Mouse (Mus musculus) kidney, postnatal 0 days (tissue): ENCODE results near the gene Fam83g. TPM values are rescaled to one million over a fixed set of nuclear protein-coding genes. Genes with fewer than 3 reads are reported as not detected.
"Not testable (repeated sequence)": the region's sequence is repeated elsewhere in the genome, so short reads cannot be mapped to it uniquely, and the experiment has no call there.

Experiments
- ATAC-seq: fragments of 200-750 bp; cut with Nextera tagmentation; replicated peaks from 2 replicates; pipeline ENCODE4 v1.8.0; 2017; ENCODE audit warnings: low read depth, moderate number of reproducible peaks, moderate TSS enrichment, moderate library complexity; ENCODE audit not compliant: low FRiP score
- DNase-seq: peaks from one replicate; pipeline ENCODE4 v3.0.0-alpha.2; 2016; ENCODE audit warnings: low spot score
- H3K27ac ChIP-seq: fragments of 300-500 bp; sonication (generic); 2 replicates; pipeline ENCODE4 v1.5.1; 2014; ENCODE audit warnings: mild to moderate bottlenecking
- H3K27me3 ChIP-seq: fragments of 300-500 bp; sonication (generic); 2 replicates; pipeline ENCODE4 v1.6.1; 2014; ENCODE audit warnings: low read length, mixed read lengths; ENCODE audit not compliant: insufficient read depth
- H3K36me3 ChIP-seq: fragments of 300-500 bp; sonication (generic); 2 replicates; pipeline ENCODE4 v1.6.1; 2014; ENCODE audit warnings: low read length, mixed read lengths; ENCODE audit not compliant: insufficient read depth
- H3K4me1 ChIP-seq: fragments of 300-500 bp; sonication (generic); replicated peaks from 2 replicates; pipeline ENCODE4 v1.6.1; 2014; ENCODE audit warnings: antibody characterized with exemption, low read length, mixed read lengths; ENCODE audit not compliant: insufficient read depth
- H3K4me2 ChIP-seq: fragments of 300-500 bp; sonication (generic); 2 replicates; pipeline ENCODE4 v1.6.1; 2014; ENCODE audit warnings: mild to moderate bottlenecking, low read length, moderate library complexity, mixed read lengths
- H3K4me3 ChIP-seq: fragments of 300-500 bp; sonication (generic); replicated peaks from 2 replicates; pipeline ENCODE4 v1.5.1; 2014; ENCODE audit warnings: low read depth, low read length
- H3K9ac ChIP-seq: fragments of 300-500 bp; sonication (generic); 2 replicates; pipeline ENCODE4 v1.6.1; 2014; ENCODE audit warnings: low read depth, low read length
- H3K9me3 ChIP-seq: fragments of 300-500 bp; sonication (generic); replicated peaks from 2 replicates; pipeline ENCODE4 v1.6.1; 2016; ENCODE audit warnings: low read length, inconsistent platforms, mixed read lengths
- CTCF ChIP-seq: IDR thresholded peaks from 2 replicates; pipeline ENCODE4 v1.5.1; 2016; ENCODE audit warnings: antibody characterized with exemption, low read depth, mild to moderate bottlenecking, moderate library complexity
- WGBS: fragments of 180-500 bp; shearing (Covaris S2); extraction: QIAGEN DNeasy Blood & Tissue Kit; methylation state at CpG from one replicate; pipeline ENCODE4 v1.1.7; 2014; 5-methylcytosine and 5-hydroxymethylcytosine counted together
- polyA plus RNA-seq: library from polyadenylated mRNA; unstranded; fragments of >200 nt; fragmentation: Nextera tagmentation; extraction: Ambion mirVana; gene quantifications from 2 replicates; pipeline ENCODE4 v1.2.1, GENCODE M21; 2015

Gene Fam83g
- polyA plus RNA-seq: 2.7 and 2.9 TPM in 2 replicates

DNA sequence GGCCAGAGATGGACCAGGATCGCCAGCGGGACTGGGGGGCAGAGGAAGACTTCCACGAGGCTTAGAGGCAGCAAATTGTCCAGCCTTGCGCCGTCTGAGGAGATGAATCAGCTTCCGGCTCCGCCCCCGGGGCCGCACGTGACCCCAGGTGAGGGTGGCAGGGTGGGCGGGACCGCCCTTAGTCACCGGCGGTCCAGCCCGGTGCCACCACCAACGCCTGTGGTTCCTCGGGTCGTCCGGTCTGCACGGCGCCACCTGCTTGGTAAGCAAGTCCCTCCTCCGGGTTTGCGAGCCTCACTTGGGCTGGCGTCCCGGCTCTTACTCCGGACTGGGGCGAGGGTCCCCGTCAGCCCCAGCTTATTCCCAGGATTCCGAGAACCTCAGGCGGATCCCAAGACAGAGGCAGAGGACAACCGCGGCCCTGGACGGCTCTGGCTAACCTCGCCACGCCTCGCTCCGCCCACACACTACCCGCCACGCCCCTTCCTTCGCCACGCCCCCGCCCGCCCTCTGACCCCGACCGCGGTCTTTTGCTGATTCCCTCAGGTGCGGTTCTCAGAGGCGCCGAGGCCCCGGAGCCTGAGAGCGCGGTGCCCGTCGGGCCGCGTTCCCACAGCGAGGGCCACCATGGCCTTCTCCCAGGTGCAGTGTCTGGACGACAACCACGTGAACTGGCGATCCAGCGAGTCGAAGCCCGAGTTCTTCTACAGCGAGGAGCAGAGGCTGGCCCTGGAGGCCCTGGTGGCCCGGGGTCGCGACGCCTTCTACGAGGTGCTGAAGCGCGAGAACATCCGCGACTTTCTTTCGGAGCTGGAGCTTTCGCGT is at the start of gene Fam83g:
Gene Fam83g, plus strand, starts transcription at position 185 of the 825 bp plus-strand sequence.
- peak within 1 kb of the TSS; percentile 47; the same call in 1 of the 2 replicates for H3K9ac ChIP-seq
- H3K4me3 ChIP-seq: peak within 1 kb of the TSS; percentile 40
- no peaks in the 10 kb centered on the region for H3K9me3 ChIP-seq
- ATAC-seq: peak; percentile 81
- H3K27me3 ChIP-seq: 0 out of 2 replicates have a peak, but pooled peaks cover 14% of the 10 kb centered on the region
- DNase-seq: peak; percentile 40
- H3K4me2 ChIP-seq: peak within 1 kb of the TSS; percentile 69
- H3K36me3 ChIP-seq: no peaks in the 10 kb centered on the region
- peaks cover 9% of the 10 kb centered on the region; the same call in 1 of the 2 replicates for H3K4me1 ChIP-seq
- 1% methylated on average over 73 of the region's 76 CpGs for WGBS
- no peak for TF ChIP-seq CTCF
- H3K27ac ChIP-seq: peak within 1 kb of the TSS; percentile 31; the same call in 1 of the 2 replicates

DNA sequence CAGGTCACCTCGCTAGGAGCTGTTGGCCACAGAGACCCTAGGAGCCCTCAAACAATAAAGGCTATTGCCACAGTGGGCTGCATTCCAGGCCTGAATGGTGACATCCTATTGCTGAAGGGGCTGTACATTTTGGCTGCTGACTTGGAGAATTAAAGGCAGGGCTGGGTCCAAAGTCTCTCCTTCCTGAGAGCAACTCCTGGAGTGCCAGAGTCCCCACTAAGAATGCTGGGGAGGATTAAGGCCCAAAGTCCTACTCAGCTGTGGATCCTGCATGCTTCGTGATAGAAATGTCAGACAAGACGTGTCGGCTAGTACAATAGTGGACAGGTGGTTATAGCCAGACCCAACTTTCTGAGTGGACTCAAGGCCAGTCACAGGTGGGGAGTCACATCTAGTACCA is 47.6 kb upstream of the Fam83g start:
- H3K9me3 ChIP-seq, H3K27me3 ChIP-seq, H3K4me2 ChIP-seq, H3K27ac ChIP-seq, H3K4me3 ChIP-seq, H3K4me1 ChIP-seq, DNase-seq, H3K36me3 ChIP-seq, H3K9ac ChIP-seq, ATAC-seq: not testable (repeated sequence)
- WGBS: 69% methylated on average over 3 of the region's 4 CpGs

DNA sequence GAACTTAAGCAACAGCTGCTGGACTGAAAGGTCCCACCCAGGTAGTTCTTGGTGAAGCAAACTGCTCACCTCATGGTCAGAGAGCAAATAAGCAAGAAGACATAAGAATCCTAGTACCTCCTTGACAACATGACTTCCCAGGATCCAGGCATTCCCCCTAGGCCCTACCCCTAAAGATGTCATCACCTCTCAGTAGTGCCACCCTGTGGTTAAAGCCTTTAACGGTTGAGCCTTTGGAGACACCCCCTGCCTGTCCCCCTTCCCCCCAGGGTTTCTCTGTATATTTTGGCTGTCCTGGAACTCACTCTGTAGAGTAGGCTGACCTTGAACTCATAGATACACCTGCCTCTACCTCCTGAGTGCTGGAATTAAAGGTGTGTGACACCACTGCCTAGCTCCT is 46.5 kb upstream of the Fam83g start:
- Histone ChIP-seq H3K4me3 (no peak overlapping the region), H3K4me1 (no peaks in the 10 kb centered on the region), H3K27ac (no peak overlapping the region), H3K9ac (no peak overlapping the region), H3K27me3 (no peaks in the 10 kb centered on the region), H3K9me3 (no peaks in the 10 kb centered on the region), H3K4me2 (no peak overlapping the region), H3K36me3 (no peaks in the 10 kb centered on the region)
- 44% methylated on average over 1 of the region's 1 CpGs for WGBS
- DNase-seq (no peak), ATAC-seq (0 out of 2 replicates have a peak, but pooled peaks have one; percentile 13)
- no peak for TF ChIP-seq CTCF

GRCm38 (mm10) chr11:61637856-61638255 is 46.0 kb upstream of the Fam83g start:
- Histone ChIP-seq H3K9me3 (no peaks in the 10 kb centered on the region), H3K9ac (no peak overlapping the region), H3K4me2 (no peak overlapping the region), H3K27me3 (no peaks in the 10 kb centered on the region), H3K4me3 (no peak overlapping the region), H3K4me1 (no peaks in the 10 kb centered on the region), H3K27ac (no peak overlapping the region), H3K36me3 (no peaks in the 10 kb centered on the region)
- WGBS: 97% methylated on average over 3 of the region's 3 CpGs
- ATAC-seq (no peak), DNase-seq (no peak)
- TF ChIP-seq CTCF: no peak

GRCm38 (mm10) chr11:61638764-61639536 is 44.9 kb upstream of the Fam83g start:
- Histone ChIP-seq H3K4me2 (no peak overlapping the region), H3K9me3 (no peaks in the 10 kb centered on the region), H3K4me1 (no peaks in the 10 kb centered on the region), H3K4me3 (no peak overlapping the region), H3K27me3 (no peaks in the 10 kb centered on the region), H3K27ac (no peak overlapping the region), H3K36me3 (no peaks in the 10 kb centered on the region), H3K9ac (no peak overlapping the region)
- ATAC-seq (no peak), DNase-seq (no peak)
- 72% methylated on average over 12 of the region's 12 CpGs for WGBS
- TF ChIP-seq CTCF: no peak

DNA sequence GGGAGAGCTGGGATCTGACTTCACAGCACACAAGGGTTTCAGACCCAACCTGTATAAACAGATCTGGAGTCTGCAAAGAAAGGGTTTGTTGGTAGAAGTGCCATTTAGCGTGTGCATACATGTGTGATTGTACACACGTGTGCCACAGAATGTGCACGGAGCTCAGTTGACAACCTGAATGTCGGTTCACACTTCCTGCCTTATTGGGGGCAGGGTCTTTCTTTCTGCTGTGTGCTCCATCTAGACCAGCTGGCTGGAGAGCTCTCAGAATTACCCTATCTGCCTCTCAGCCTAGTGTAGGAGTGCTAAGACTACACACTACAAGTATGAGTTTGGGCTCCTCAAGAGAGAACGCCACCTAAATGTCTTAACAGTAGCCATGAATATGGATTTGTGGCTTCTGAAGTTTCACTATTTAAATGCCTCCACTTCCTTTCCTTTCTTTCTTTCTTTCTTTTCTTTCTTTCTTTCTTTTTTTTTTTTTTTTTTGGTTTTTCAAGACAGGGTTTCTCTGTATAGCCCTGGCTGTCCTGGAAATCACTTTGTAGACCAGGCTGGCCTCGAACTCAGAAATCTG is 44.2 kb upstream of the Fam83g start:
- TF ChIP-seq CTCF: no peak

DNA sequence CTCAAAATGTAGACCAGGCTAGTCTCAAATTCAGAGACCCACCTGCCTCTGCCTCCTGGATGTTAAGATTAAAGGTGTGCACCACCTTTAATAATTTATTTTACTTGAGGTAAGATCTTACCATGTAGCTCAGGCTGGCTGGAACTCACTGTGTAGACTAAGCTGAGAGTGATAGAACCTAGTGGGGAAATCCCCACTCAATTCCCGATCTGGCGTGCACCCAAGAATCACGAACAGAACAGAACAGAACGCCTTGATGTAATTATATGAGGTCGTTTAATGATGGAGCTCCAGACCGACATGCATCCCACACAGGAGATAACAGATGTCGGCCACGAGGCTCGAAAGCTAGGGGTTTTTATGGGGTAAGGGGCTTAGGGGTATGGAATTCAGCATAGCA is 43.3 kb upstream of the Fam83g start:
- not testable (repeated sequence) for DNase-seq, H3K4me3 ChIP-seq, H3K27ac ChIP-seq, ATAC-seq, H3K27me3 ChIP-seq, H3K4me2 ChIP-seq, H3K9ac ChIP-seq, H3K36me3 ChIP-seq, H3K4me1 ChIP-seq, H3K9me3 ChIP-seq
- WGBS: 57% methylated on average over 9 of the region's 9 CpGs

More for the DNA sequence above, 44.2 kb upstream of the Fam83g start:
- Histone ChIP-seq H3K4me1 (no peaks in the 10 kb centered on the region), H3K9ac (no peak overlapping the region), H3K4me3 (no peak overlapping the region), H3K36me3 (no peaks in the 10 kb centered on the region), H3K27me3 (no peaks in the 10 kb centered on the region), H3K27ac (no peak overlapping the region), H3K4me2 (no peak overlapping the region), H3K9me3 (no peaks in the 10 kb centered on the region)
- no peak for DNase-seq
- ATAC-seq: no peak
- 92% methylated on average over 5 of the region's 6 CpGs for WGBS
